Mouse (Mus musculus) hindlimb bud, embryonic 11.5 days (tissue): ENCODE results near the gene Pak7.

Experiments used
- DNase-seq: peaks from one replicate; pipeline ENCODE4 v3.0.0-alpha.2; 2012; ENCODE audit warnings: low read depth, low spot score; ENCODE audit errors: extremely low spot score

Pak7 gene

GRCm38 (mm10) chr2:136050793-136051615 lies 336.8 kb downstream of the Pak7 start:
- no peak for DNase-seq

GRCm38 (mm10) chr2:136048464-136048863 lies 339.3 kb downstream of the Pak7 start:
- DNase-seq, result no peak
